Comparison of ENCODE assay signal across 27 mouse cellular contexts in the genomic region with DNA sequence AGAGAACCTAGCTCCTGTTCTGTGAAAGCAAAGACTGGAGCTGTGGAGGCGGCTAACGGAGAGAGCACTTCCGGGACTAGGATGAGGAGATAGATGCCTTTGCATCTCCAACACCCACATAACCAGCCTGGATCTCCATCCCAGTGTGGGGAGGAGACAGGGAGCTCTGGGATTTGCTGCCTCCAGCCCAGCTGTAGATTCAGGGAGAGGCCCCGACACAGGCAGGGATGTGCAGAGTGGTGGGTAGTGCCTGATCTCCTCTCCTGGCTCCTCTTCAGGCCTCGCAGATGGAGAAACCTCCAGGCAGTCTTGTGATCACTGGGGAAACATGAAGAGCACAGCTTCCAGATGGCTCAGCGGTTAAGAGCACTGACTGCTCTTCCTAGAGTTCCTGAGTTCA. TPM values are rescaled to one million over a fixed set of nuclear protein-coding genes. Genes with fewer than 3 reads are reported as not detected.
A peak's percentile ranks its signal among the peaks of the same experiment; 100 is the strongest.
DNase-seq lines count a peak whose midpoint lies in the region; ATAC-seq and TF ChIP-seq lines count a peak whose summit lies in the region.
"Had no signal": no experiment of that assay in that cellular context is flagged by ENCODE, and none has a peak within 500 bp of the region (broad histone marks: within the 10 kb centered on the region; RNA-seq: fewer than 3 reads in every experiment).

No protein-coding gene starts in this region.

- no peak for TF ChIP-seq CTCF in layer of hippocampus, adult 2 months (conservative IDR thresholded peaks at IDR 0.05)

- H3K9me3 ChIP-seq in forebrain, embryonic 13.5 days (replicated peaks): no peaks in the 10 kb centered on the region
- H3K9me3 ChIP-seq: limb, embryonic 15.5 days; midbrain, embryonic 13.5 days; neural tube, embryonic 12.5 days had no signal

- no peak for ATAC-seq in forebrain, embryonic 13.5 days
- ATAC-seq: midbrain, embryonic 13.5 days had no signal

- H3K4me1 ChIP-seq in forebrain, embryonic 13.5 days: peaks cover 14% of the 10 kb centered on the region

- no peaks in the 10 kb centered on the region for H3K36me3 ChIP-seq in forebrain, embryonic 13.5 days (ENCODE audit: poor library complexity, severe bottlenecking)
- H3K36me3 ChIP-seq: kidney, embryonic 15.5 days; limb, embryonic 15.5 days; midbrain, embryonic 13.5 days; neural tube, embryonic 12.5 days had no signal

- H3K27ac ChIP-seq in layer of hippocampus, adult 2 months: peak overlapping the region; percentile 64
- no peak overlapping the region for H3K27ac ChIP-seq in forebrain, embryonic 13.5 days
- H3K27ac ChIP-seq: liver, embryonic 14.5 days; midbrain, embryonic 13.5 days; neural tube, embryonic 12.5 days had no signal

- WGBS in forebrain, embryonic 13.5 days: 78% methylated on average over 6 of the region's 6 CpGs

- no peak overlapping the region for H3K4me3 ChIP-seq in layer of hippocampus, adult 2 months
- H3K4me3 ChIP-seq in forebrain, embryonic 13.5 days: no peak overlapping the region
- H3K4me3 ChIP-seq: kidney, embryonic 15.5 days; midbrain, embryonic 13.5 days; neural tube, embryonic 12.5 days had no signal

- no peak overlapping the region for H3K4me2 ChIP-seq in forebrain, embryonic 13.5 days
- H3K4me2 ChIP-seq: heart, embryonic 11.5 days; lung, embryonic 14.5 days; neural tube, embryonic 12.5 days had no signal

- H3K27me3 ChIP-seq in forebrain, embryonic 13.5 days: peaks cover 2% of the 10 kb centered on the region; the same call in 1 of the 2 replicates
- H3K27me3 ChIP-seq: kidney, embryonic 15.5 days had no signal

- DNase-seq in layer of hippocampus, adult 2 months (ENCODE audit: low spot score in 2 of 2): peak; percentile 41 to 53
- no peak for DNase-seq in layer of hippocampus, adult 11-12 months (ENCODE audit: low spot score)
- DNase-seq in right cerebral cortex, adult 18-20 months: peak; percentile 73
- no peak for DNase-seq in right cerebral cortex, postnatal 14 days
- DNase-seq in brain, adult 2 months (ENCODE audit: low read depth, low spot score): peak; percentile 82
- peak; percentile 67 for DNase-seq in telencephalon, adult 2 months (ENCODE audit: low read depth, low spot score)
- DNase-seq: adrenal gland, postnatal 14 days; cerebellum, adult 9-10 months; gastrocnemius, postnatal 14 days; heart, adult 11 months; heart, postnatal 10 days; kidney, adult 11 months; kidney, postnatal 36 days; layer of hippocampus, postnatal 36 days; lung, embryonic 14.5 days; retina, postnatal 1 day; spleen, adult 18-20 months; thymus, postnatal 25 days had no signal

- H3K9ac ChIP-seq in forebrain, embryonic 13.5 days: no peak overlapping the region; the same call in 1 of the 2 replicates
- H3K9ac ChIP-seq: kidney, embryonic 15.5 days; limb, embryonic 15.5 days; liver, embryonic 14.5 days; lung, embryonic 14.5 days; midbrain, embryonic 13.5 days; neural tube, embryonic 12.5 days had no signal

RNA-seq across cellular contexts. Expression of gene Mex3d, which starts 14.8 kb away (rescaled TPM):
- total RNA-seq in layer of hippocampus, adult 2 months (2021): 10 to 100 TPM; 15.5 to 17.1 TPM
- polyA plus RNA-seq in forebrain, embryonic 13.5 days (2015; fragmentation: Nextera tagmentation; extraction: Ambion mirVana): 15.5 and 16.6 TPM in 2 replicates

RNA-seq across cellular contexts. Expression of gene Plk5, which starts 16.4 kb away (rescaled TPM):
- 10 to 100 TPM; 33.4 to 36.6 TPM for total RNA-seq in layer of hippocampus, adult 2 months (2021)
- polyA plus RNA-seq in forebrain, embryonic 13.5 days (2015; fragmentation: Nextera tagmentation; extraction: Ambion mirVana): 0.40 and 0.64 TPM in 2 replicates
- total RNA-seq: megakaryocyte, adult 5-6 weeks had no signal
- polyA plus RNA-seq: C2C12; heart, embryonic 11.5 days had no signal

RNA-seq across cellular contexts. Expression of gene Adamtsl5, which starts 24.5 kb away (rescaled TPM):
- 1 to 10 TPM; 4.7 to 7.2 TPM for total RNA-seq in layer of hippocampus, adult 2 months (2021)
- 0.18 and 0.21 TPM in 2 replicates for polyA plus RNA-seq in forebrain, embryonic 13.5 days (2015; fragmentation: Nextera tagmentation; extraction: Ambion mirVana)

RNA-seq across cellular contexts. Expression of gene Mbd3, which starts 26.6 kb away (rescaled TPM):
- total RNA-seq in layer of hippocampus, adult 2 months (2021): 100 to 1,000 TPM; 147 to 149 TPM
- 304 and 319 TPM in 2 replicates for polyA plus RNA-seq in forebrain, embryonic 13.5 days (2015; fragmentation: Nextera tagmentation; extraction: Ambion mirVana)

RNA-seq across cellular contexts. Expression of gene Uqcr11, which starts 33.9 kb away (rescaled TPM):
- 100 to 1,000 TPM; 404 to 413 TPM for total RNA-seq in layer of hippocampus, adult 2 months (2021)
- polyA plus RNA-seq in forebrain, embryonic 13.5 days (2015; fragmentation: Nextera tagmentation; extraction: Ambion mirVana): 593 and 623 TPM in 2 replicates

Comparison
In these comparisons a context has a peak if more than half of its experiments do, and no peak if none do; other contexts are left out.
1. DNase-seq: peak in layer of hippocampus, adult 2 months (2 of 2), right cerebral cortex, adult 18-20 months (single experiment), brain, adult 2 months (single experiment) and telencephalon, adult 2 months (single experiment); none in layer of hippocampus, adult 11-12 months (single experiment) and right cerebral cortex, postnatal 14 days (single experiment).